Mouse (Mus musculus) kidney, postnatal 0 days (tissue): Measurements from ENCODE around the gene Prdm11. TPM values are rescaled to one million over a fixed set of nuclear protein-coding genes. Genes with fewer than 3 reads are reported as not detected.

Experiments used
- ATAC-seq: fragments of 200-750 bp; cut with Nextera tagmentation; replicated peaks from 2 replicates; pipeline ENCODE4 v1.8.0; 2017; ENCODE audit warnings: low read depth, moderate number of reproducible peaks, moderate TSS enrichment, moderate library complexity; ENCODE audit not compliant: low FRiP score
- DNase-seq: peaks from one replicate; pipeline ENCODE4 v3.0.0-alpha.2; 2016; ENCODE audit warnings: low spot score
- H3K27ac ChIP-seq: fragments of 300-500 bp; sonication (generic); 2 replicates; pipeline ENCODE4 v1.5.1; 2014; ENCODE audit warnings: mild to moderate bottlenecking
- H3K27me3 ChIP-seq: fragments of 300-500 bp; sonication (generic); 2 replicates; pipeline ENCODE4 v1.6.1; 2014; ENCODE audit warnings: low read length, mixed read lengths; ENCODE audit not compliant: insufficient read depth
- H3K36me3 ChIP-seq: fragments of 300-500 bp; sonication (generic); 2 replicates; pipeline ENCODE4 v1.6.1; 2014; ENCODE audit warnings: low read length, mixed read lengths; ENCODE audit not compliant: insufficient read depth
- H3K4me1 ChIP-seq: fragments of 300-500 bp; sonication (generic); replicated peaks from 2 replicates; pipeline ENCODE4 v1.6.1; 2014; ENCODE audit warnings: antibody characterized with exemption, low read length, mixed read lengths; ENCODE audit not compliant: insufficient read depth
- H3K4me2 ChIP-seq: fragments of 300-500 bp; sonication (generic); 2 replicates; pipeline ENCODE4 v1.6.1; 2014; ENCODE audit warnings: mild to moderate bottlenecking, low read length, moderate library complexity, mixed read lengths
- H3K4me3 ChIP-seq: fragments of 300-500 bp; sonication (generic); replicated peaks from 2 replicates; pipeline ENCODE4 v1.5.1; 2014; ENCODE audit warnings: low read depth, low read length
- H3K9ac ChIP-seq: fragments of 300-500 bp; sonication (generic); 2 replicates; pipeline ENCODE4 v1.6.1; 2014; ENCODE audit warnings: low read depth, low read length
- H3K9me3 ChIP-seq: fragments of 300-500 bp; sonication (generic); replicated peaks from 2 replicates; pipeline ENCODE4 v1.6.1; 2016; ENCODE audit warnings: low read length, inconsistent platforms, mixed read lengths
- CTCF ChIP-seq: IDR thresholded peaks from 2 replicates; pipeline ENCODE4 v1.5.1; 2016; ENCODE audit warnings: antibody characterized with exemption, low read depth, mild to moderate bottlenecking, moderate library complexity
- WGBS: fragments of 180-500 bp; shearing (Covaris S2); extraction: QIAGEN DNeasy Blood & Tissue Kit; methylation state at CpG from one replicate; pipeline ENCODE4 v1.1.7; 2014; 5-methylcytosine and 5-hydroxymethylcytosine counted together
- polyA plus RNA-seq: library from polyadenylated mRNA; unstranded; fragments of >200 nt; fragmentation: Nextera tagmentation; extraction: Ambion mirVana; gene quantifications from 2 replicates; pipeline ENCODE4 v1.2.1, GENCODE M21; 2015

Gene Prdm11
- polyA plus RNA-seq, 1 experiment from 2014 or later = 4.9 TPM

GRCm38 (mm10) chr2:93040841-93041240 lies 5.1 kb downstream of the Prdm11 start:
- ATAC-seq = no peak
- no peak for TF ChIP-seq CTCF
- no peaks in the 10 kb centered on the region for H3K9me3 ChIP-seq
- peaks cover 34% of the 10 kb centered on the region for H3K4me1 ChIP-seq
- no peaks in the 10 kb centered on the region for H3K27me3 ChIP-seq
- H3K9ac ChIP-seq = peak overlapping the region; percentile 28; the same call in 1 of the 2 replicates
- no peak overlapping the region for H3K4me2 ChIP-seq
- peak overlapping the region; percentile 60 for H3K27ac ChIP-seq
- H3K4me3 ChIP-seq = no peak overlapping the region
- DNase-seq = no peak
- 61% methylated on average over 7 of the region's 7 CpGs for WGBS
- H3K36me3 ChIP-seq = no peaks in the 10 kb centered on the region

DNA sequence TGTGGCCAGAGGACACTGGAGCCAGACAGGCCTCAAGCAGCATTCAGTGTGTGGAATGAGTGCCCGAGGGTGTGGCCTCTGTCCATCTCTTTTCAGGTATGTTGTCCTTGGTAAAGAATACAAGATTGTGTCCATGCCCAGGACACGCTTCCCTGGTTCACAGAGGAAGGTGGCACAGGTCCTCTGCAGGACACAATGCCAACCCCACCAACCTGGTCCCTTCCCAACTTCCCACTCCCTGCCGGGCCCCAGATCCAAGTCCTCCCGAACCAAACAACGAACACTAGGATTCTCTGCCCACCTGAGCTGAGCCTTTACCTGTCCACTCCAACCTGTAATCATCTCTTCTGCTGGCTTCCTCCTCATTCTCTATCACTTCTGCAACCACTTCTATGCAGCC lies 6.3 kb downstream of the Prdm11 start:
- no peak for DNase-seq
- H3K4me1 ChIP-seq = peaks cover 31% of the 10 kb centered on the region
- TF ChIP-seq CTCF = no peak
- 88% methylated on average over 5 of the region's 5 CpGs for WGBS
- H3K4me3 ChIP-seq = no peak overlapping the region
- no peak for ATAC-seq
- H3K27ac ChIP-seq = no peak overlapping the region
- H3K36me3 ChIP-seq = no peaks in the 10 kb centered on the region
- no peak overlapping the region for H3K9ac ChIP-seq
- no peaks in the 10 kb centered on the region for H3K27me3 ChIP-seq
- H3K9me3 ChIP-seq = no peaks in the 10 kb centered on the region
- no peak overlapping the region for H3K4me2 ChIP-seq

- H3K27me3 ChIP-seq = no peaks in the 10 kb centered on the region
- H3K27ac ChIP-seq = no peak overlapping the region
- H3K36me3 ChIP-seq = no peaks in the 10 kb centered on the region
- H3K4me1 ChIP-seq = peaks cover 27% of the 10 kb centered on the region
- ATAC-seq (no peak), DNase-seq (no peak)
- no peak overlapping the region for H3K9ac ChIP-seq
- WGBS = 83% methylated on average over 3 of the region's 3 CpGs
- no peak overlapping the region for H3K4me3 ChIP-seq
- TF ChIP-seq CTCF = no peak
- H3K9me3 ChIP-seq = no peaks in the 10 kb centered on the region
- no peak overlapping the region for H3K4me2 ChIP-seq
Measured at GRCm38 (mm10) chr2:93039043-93039442, 6.9 kb downstream of the Prdm11 start.

DNA sequence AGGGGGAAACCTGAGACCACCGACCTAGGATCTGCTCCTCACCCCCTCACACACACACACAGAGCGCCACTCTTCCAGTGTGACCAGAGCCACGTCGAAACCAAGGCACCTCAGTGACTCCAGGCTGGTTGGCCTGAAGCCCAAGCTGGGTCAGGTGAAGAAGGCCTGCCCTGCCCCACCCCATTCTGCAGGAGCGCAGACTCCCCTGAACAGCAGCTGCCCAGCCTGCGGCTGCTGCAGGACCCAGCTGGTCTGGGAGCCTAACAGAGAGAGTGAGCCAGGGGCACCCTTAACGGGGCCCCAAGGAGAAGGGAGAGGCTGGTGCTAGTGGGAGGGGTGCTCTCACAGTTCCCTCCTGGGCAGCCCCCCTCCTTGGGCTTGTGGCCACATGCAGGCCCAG lies 10.3 kb downstream of the Prdm11 start:
- peak; percentile 71 for ATAC-seq
- TF ChIP-seq CTCF = no peak
- DNase-seq = peak; percentile 50
- no peaks in the 10 kb centered on the region for H3K9me3 ChIP-seq
- H3K4me2 ChIP-seq = no peak overlapping the region
- H3K4me3 ChIP-seq = no peak overlapping the region
- H3K27ac ChIP-seq = peak overlapping the region; percentile 78
- H3K36me3 ChIP-seq = no peaks in the 10 kb centered on the region
- H3K4me1 ChIP-seq = peaks cover 25% of the 10 kb centered on the region
- WGBS = 22% methylated on average over 7 of the region's 7 CpGs
- no peaks in the 10 kb centered on the region for H3K27me3 ChIP-seq
- H3K9ac ChIP-seq = peak overlapping the region; percentile 18; the same call in 1 of the 2 replicates

GRCm38 (mm10) chr2:93032651-93033050 lies 13.3 kb downstream of the Prdm11 start:
- TF ChIP-seq CTCF = no peak
- Histone ChIP-seq H3K4me3 (no peak overlapping the region), H3K36me3 (no peaks in the 10 kb centered on the region), H3K9ac (no peak overlapping the region), H3K4me1 (peaks cover 29% of the 10 kb centered on the region), H3K27me3 (no peaks in the 10 kb centered on the region), H3K9me3 (no peaks in the 10 kb centered on the region), H3K27ac (peak overlapping the region; percentile 44), H3K4me2 (no peak overlapping the region)
- ATAC-seq (no peak; the same call in 1 of the 2 replicates), DNase-seq (peak; percentile 47)
- 26% methylated on average over 11 of the region's 11 CpGs for WGBS

DNA sequence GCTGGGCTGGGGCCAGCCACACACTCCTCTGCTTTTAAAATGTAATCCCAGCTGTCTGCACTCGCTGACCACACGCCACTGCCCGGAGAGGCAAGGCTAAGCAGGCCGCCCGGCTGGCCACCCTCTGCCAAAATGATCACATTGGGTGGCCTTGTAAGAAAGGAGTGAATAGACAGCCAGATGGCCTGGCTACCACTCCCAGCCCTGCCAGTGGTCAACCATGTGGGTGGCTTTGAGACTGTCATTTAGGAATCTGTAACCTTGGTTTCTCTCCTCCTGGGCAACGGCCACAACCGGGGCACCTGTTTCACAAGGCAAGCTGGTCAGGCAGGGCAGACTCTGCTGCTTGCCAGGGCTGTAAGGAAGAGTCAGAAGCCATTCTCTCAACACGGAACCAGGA lies 13.9 kb downstream of the Prdm11 start:
- Histone ChIP-seq H3K36me3 (no peaks in the 10 kb centered on the region), H3K4me1 (peaks cover 29% of the 10 kb centered on the region), H3K4me3 (no peak overlapping the region), H3K4me2 (no peak overlapping the region), H3K27me3 (no peaks in the 10 kb centered on the region), H3K9ac (no peak overlapping the region), H3K9me3 (no peaks in the 10 kb centered on the region), H3K27ac (peak overlapping the region; percentile 44; the same call in 1 of the 2 replicates)
- DNase-seq (no peak), ATAC-seq (no peak)
- no peak for TF ChIP-seq CTCF
- WGBS = 40% methylated on average over 8 of the region's 8 CpGs

GRCm38 (mm10) chr2:93031021-93031420 lies 14.9 kb downstream of the Prdm11 start:
- Histone ChIP-seq H3K4me2 (no peak overlapping the region), H3K9ac (0 out of 2 replicates have a peak overlapping the region, but pooled peaks have one; percentile 4), H3K36me3 (no peaks in the 10 kb centered on the region), H3K4me3 (no peak overlapping the region), H3K27ac (0 out of 2 replicates have a peak overlapping the region, but pooled peaks have one; percentile 47), H3K27me3 (no peaks in the 10 kb centered on the region), H3K4me1 (peaks cover 20% of the 10 kb centered on the region), H3K9me3 (no peaks in the 10 kb centered on the region)
- peak; percentile 65 for DNase-seq
- ATAC-seq = no peak
- 61% methylated on average over 9 of the region's 9 CpGs for WGBS
- TF ChIP-seq CTCF = no peak
